Mouse (Mus musculus): ENCODE measurements at regions not wholly inside any gene's neighbourhood (a gene's known extent, or its start where the extent isn't known, plus 50 kb on each side); places are given as distances from the start of the nearest gene placed in this dataset.

- DNase-seq (ENCODE audit: extremely low read depth, low read depth, low spot score) = no peak
Measured at GRCm38 (mm10) chr2:74354591-74354990, 224.6 kb downstream of the Lnpk start.

DNA sequence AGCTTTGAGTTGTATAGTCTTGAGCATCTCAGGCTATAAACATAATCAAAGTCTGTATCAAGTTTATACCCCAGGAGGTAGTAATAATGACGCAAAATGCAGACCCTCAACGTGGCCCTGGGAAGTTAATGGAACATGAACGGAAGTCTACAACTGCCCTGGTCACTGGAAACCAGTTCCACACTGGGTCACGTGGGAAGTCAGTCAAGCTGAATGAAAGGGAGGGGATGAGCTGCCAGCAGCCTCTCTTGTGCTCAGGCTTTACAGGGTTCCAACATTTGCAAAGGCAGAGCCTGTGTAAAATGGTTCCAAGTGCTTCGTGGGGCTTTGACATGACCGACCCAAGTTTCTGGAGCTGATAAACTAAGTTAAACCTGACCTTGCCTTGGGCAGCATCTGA, 229.4 kb downstream of the Lnpk start:
- DNase-seq (ENCODE audit: extremely low read depth, low read depth, low spot score) = no peak

DNA sequence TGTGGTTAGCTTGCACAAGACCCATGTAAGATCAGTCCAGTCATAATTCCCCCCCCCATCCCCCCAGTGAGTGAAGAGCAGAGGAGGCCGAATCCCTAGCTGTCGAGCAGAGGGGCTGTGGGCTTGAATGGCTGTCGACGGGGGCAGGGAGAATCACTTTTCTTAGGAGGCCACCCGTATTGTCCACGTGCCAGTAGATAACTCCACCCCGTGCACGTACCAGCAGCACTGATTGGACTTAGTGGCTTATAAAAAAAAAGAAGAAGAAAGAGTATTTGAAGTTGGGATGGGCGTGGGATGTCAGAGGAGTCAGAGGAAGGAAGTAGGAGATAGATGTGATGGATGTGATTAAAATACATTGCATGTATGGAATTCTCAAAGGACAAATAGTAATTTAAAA, 272.9 kb downstream of the Lnpk start:
- DNase-seq (ENCODE audit: extremely low read depth, low read depth, low spot score) = no peak

DNA sequence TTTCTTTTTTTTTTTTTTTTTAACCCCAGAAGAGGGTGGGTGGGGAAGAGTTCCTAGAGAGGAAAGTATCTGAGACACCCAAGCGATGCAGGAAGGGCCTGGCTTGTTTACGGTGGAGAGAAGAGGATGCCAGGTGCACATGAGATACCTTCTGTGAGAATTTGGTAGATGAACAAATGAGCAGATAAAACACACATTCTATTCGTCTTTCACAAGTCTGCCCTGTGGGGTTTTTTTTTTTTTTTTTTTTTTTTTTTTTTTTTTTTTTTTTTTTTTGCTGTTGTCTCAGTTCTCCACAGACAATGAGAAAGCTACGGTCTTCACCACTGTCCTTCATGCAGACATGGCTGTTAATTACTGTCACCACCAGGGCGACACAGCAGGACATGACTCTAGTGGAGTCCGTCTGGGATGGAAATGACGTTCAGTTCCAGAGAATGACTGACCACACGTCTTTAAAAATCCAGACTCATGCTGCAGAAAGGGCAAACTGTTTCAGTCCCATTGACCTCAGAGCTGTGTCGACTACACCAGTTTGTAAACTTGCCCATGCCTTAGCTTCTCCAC, 278.3 kb downstream of the Lnpk start:
- DNase-seq (ENCODE audit: extremely low read depth, low read depth, low spot score) = no peak

DNA sequence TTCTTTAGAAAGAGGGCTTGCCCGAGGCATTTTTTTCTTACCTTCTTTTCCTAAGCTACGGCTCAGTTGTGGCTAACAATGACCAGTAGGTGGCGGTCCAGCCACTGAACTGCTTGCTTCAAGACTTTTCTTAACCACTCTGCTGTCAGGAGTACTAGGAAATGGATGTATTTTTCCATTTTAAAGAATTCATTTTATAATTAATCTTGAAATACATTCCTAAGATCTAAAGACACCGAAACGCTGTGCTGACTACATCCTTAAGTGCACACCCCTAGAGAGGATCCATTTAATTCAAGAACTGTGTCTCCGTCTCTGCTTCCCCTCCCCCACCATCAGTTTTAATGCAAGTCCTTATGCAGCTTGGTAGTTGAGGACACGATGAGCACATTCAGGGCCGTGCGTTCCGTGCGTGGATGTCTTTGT, 278.9 kb downstream of the Lnpk start:
- no peak for DNase-seq (ENCODE audit: extremely low read depth, low read depth, low spot score)

DNA sequence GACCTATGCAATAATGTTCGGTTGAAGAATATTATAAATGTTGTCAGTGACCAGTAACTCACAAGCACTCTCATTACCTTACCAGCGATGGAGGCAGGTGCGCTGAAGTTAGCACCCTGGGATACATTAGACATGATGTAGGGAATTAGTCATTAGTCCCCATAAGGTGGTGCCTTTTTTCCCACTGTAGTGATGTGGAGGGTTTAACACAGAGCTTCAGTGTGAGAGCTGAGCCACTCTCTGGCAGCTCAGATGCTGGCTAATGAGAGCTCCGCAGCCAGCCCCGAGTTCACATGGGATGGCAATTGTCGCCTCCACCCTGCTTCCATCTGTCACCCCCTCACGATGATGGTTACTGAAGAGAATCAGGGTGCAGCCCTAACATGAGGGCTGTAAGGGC, 286.6 kb downstream of the Lnpk start:
- DNase-seq (ENCODE audit: extremely low read depth, low read depth, low spot score) = no peak

- no peak for DNase-seq (ENCODE audit: extremely low read depth, low read depth, low spot score)
Measured at GRCm38 (mm10) chr2:74291416-74292396, 287.5 kb downstream of the Lnpk start.

- no peak for DNase-seq (ENCODE audit: extremely low read depth, low read depth, low spot score)
Measured at GRCm38 (mm10) chr2:74285624-74286023, 293.6 kb downstream of the Lnpk start.

DNA sequence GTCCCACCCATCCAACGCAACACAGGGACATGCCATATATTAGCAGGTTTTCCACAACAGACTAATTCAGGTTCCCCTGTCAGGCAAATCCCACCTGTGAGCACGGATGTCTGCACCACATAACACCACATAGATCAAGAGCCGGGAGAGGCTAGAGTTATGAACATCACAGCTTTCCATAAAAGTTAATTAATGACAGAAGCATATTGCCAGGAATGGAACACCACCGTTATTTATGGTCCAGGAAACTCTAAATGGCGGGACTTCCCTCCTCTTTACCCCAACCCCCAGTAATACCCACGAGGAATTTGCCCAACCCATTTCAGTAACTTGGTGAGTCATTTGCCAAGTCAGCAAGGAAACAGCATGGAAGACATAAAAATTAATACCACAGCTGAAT, 314.3 kb downstream of the Lnpk start:
- no peak for DNase-seq (ENCODE audit: extremely low read depth, low read depth, low spot score)

GRCm38 (mm10) chr2:74257034-74257781, 322.0 kb downstream of the Lnpk start:
- DNase-seq (ENCODE audit: extremely low read depth, low read depth, low spot score) = no peak

- DNase-seq (ENCODE audit: extremely low read depth, low read depth, low spot score) = no peak
Measured at GRCm38 (mm10) chr2:74247521-74247920, 331.7 kb downstream of the Lnpk start.

GRCm38 (mm10) chr2:74246631-74247030, 332.6 kb downstream of the Lnpk start:
- DNase-seq (ENCODE audit: extremely low read depth, low read depth, low spot score) = no peak

DNA sequence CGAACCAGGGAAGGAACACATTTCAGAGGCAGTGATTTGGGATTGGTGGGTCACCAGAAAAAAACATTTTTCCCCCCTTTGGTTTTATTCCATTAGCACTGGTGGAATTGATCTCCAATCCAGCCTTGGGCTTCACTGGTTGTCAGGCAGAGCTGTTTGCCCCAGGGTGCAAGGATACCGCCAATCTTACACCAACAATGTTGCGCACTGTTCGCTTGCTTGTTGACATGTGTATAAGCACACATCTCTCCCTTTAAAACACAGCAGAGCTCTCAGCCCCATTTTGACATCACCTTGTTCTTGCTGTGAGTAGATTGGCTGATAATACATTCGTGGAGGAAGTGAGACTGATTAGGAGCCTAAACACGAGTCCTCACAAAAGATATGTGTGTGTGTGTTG, 333.1 kb upstream of the Atp5g3 start:
- no peak for DNase-seq (ENCODE audit: extremely low read depth, low read depth, low spot score)

- DNase-seq (ENCODE audit: extremely low read depth, low read depth, low spot score) = no peak
Measured at GRCm38 (mm10) chr2:74243801-74244200, 332.7 kb upstream of the Atp5g3 start.

GRCm38 (mm10) chr2:74239586-74239985, 328.5 kb upstream of the Atp5g3 start:
- no peak for DNase-seq (ENCODE audit: extremely low read depth, low read depth, low spot score)

DNA sequence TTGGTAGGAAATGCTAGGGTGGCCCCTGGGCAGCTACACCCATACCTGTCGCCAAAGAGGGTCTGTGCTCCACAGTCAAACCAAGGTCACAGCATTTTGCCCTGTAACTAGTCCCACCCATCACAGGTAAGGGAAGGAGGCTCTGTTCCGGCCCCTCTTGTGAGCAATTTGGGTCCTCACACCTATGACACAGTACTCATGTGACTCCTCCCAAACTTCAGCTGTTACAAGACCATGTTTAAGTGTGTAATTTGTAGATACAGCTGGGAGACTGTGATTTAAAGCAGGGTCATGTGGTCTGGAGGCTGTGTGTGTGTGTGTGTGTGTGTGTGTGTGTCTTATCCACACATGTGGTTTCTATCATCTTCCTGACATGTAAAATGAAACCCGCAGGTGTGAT, 306.3 kb upstream of the Atp5g3 start:
- DNase-seq (ENCODE audit: extremely low read depth, low read depth, low spot score) = no peak

DNA sequence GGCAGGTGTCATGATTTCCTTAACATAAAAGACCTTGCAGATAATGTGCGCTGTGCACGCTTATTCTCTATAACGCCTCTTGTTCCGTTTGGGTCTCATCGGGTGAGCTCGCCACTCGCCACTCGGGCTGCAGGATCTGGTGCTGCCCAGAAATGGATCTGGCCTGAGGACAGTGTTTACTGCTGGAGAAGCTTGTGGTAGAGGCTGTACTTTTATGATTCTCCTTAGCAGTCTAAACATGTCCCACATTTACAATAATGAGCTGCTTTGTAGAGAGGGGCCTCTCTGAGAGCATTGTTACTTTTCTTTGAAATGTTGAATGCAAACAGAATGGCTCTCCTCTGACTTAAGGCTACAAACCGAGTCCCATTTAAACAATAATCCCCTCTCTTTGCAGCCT, 299.1 kb upstream of the Atp5g3 start:
- DNase-seq (ENCODE audit: extremely low read depth, low read depth, low spot score) = no peak

- DNase-seq (ENCODE audit: extremely low read depth, low read depth, low spot score) = no peak
Measured at GRCm38 (mm10) chr2:74209421-74209917, 298.3 kb upstream of the Atp5g3 start.

- DNase-seq (ENCODE audit: extremely low read depth, low read depth, low spot score) = no peak
Measured at GRCm38 (mm10) chr2:74207440-74207839, 296.3 kb upstream of the Atp5g3 start.

DNA sequence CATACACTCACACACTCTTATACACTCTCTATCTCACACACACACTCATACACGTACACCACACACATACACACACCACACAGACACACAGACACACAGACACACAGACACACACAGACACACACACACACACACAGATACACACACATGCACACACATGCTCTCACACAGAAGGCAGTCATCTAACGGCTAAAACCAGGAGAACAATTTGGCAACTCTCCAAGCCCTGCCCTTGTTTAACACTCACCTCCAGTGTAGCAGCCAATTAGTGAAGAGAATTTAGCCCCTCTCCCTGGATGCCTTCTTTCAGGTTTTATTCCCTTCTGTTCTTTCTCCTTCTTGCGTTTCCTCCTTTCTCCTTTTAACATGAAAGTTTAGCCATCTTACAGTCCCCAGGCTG, 291.6 kb upstream of the Atp5g3 start:
- DNase-seq (ENCODE audit: extremely low read depth, low read depth, low spot score) = no peak

DNA sequence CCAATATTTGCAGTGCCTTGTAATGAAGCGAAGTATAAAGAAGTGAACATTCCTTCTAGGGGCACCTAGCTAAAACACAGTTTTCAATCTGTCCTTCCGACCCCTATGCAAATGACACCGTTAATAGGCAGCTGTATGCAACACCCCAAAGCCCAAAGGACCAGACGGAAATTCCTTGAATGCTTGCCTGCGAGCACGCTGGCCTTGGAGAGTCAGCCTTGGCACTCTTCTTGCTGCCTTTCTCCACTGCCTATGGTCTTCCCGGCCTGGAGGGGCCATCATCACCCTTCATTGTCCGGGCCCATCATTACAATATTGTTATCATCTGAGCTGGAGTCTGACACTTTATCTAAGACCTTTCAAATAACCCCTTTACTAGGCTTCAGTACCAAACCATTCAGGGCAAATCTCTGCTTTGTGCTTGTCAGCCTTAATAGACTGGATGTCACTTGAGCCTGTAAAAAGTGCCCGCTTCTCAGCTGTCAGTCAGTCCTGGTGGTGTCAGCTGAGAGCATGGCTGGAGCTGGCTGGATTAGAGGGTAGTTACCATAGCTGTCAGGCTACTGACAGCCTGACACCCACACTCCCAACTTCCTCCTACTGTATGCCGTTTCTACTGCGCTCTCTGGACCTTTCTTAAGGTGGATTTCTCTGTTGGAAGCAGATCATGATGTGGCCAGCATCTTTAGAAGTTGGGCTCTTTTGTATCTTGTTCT, 290.6 kb upstream of the Atp5g3 start:
- no peak for DNase-seq (ENCODE audit: extremely low read depth, low read depth, low spot score)
